Mouse (Mus musculus) G1E (cell line): Measurements from ENCODE around the gene Ttll3. TPM values are rescaled to one million over a fixed set of nuclear protein-coding genes. Genes with fewer than 3 reads are reported as not detected.

Source experiments
- ATAC-seq: 2 replicates; pipeline ENCODE4 v1.8.0; 2016; ENCODE audit warnings: mild to moderate bottlenecking; ENCODE audit not compliant: insufficient number of reproducible peaks, poor library complexity, low FRiP score, severe bottlenecking; ENCODE audit errors: extremely low read depth
- DNase-seq: peaks from one replicate; pipeline ENCODE4 v3.0.0; 2012; ENCODE audit warnings: low spot score
- H3K27me3 ChIP-seq: 2 replicates; pipeline ENCODE4 v1.6.1; 2012; ENCODE audit warnings: mild to moderate bottlenecking, low read length, inconsistent platforms; ENCODE audit not compliant: insufficient read depth
- H3K36me3 ChIP-seq: replicated peaks from 2 replicates; pipeline ENCODE3; 2012; ENCODE audit warnings: mild to moderate bottlenecking, inconsistent platforms
- H3K4me1 ChIP-seq: 2 replicates; pipeline ENCODE4 v1.6.1; 2012; ENCODE audit warnings: low read depth, low read length, inconsistent platforms, mixed read lengths; ENCODE audit not compliant: insufficient read depth
- H3K4me3 ChIP-seq: 2 replicates; pipeline ENCODE4 v1.5.1; 2012; ENCODE audit warnings: low read depth, mild to moderate bottlenecking, inconsistent platforms, low read length, moderate library complexity, mixed read lengths
- H3K9me3 ChIP-seq: replicated peaks from 2 replicates; pipeline ENCODE4 v1.6.1; 2012; ENCODE audit warnings: inconsistent platforms
- CTCF ChIP-seq: IDR thresholded peaks from 2 replicates; pipeline ENCODE4 v1.5.1; 2012; ENCODE audit warnings: low read depth, low read length, inconsistent platforms, mixed read lengths
- GATA1 ChIP-seq: IDR thresholded peaks from 2 replicates; pipeline ENCODE4 v1.6.1; 2012; ENCODE audit warnings: borderline replicate concordance, low read length, inconsistent platforms, mixed read lengths
- GATA2 ChIP-seq: IDR thresholded peaks from 2 replicates; pipeline ENCODE4 v1.6.1; 2012; ENCODE audit warnings: low read depth, low read length, inconsistent platforms, borderline replicate concordance
- POLR2AphosphoS5 ChIP-seq: IDR thresholded peaks from 2 replicates; pipeline ENCODE4 v1.6.1; 2012; ENCODE audit warnings: low read depth, low read length, inconsistent platforms; ENCODE audit not compliant: insufficient replicate concordance
- TAL1 ChIP-seq: conservative IDR thresholded peaks from 2 replicates; pipeline ENCODE4 v1.6.1; 2012; ENCODE audit warnings: low read depth, low read length, inconsistent platforms, mixed read lengths
- polyA plus RNA-seq: library from polyadenylated mRNA; stranded (reverse); fragments of >175 nt; gene quantifications from 2 replicates; pipeline ENCODE4 v1.2.3, GENCODE M21; 2012
- total RNA-seq, 2 experiments: library from RNA; stranded (forward) in 1 of 2; stranded (reverse) in 1 of 2; fragments of 200-1000 nt in 1 of 2; fragments of >200 nt in 1 of 2; fragmentation: Nextera tagmentation in 1 of 2; gene quantifications; 2 replicates each; pipeline ENCODE4 v1.2.3; 2014 to 2017

Ttll3 gene
- total and polyA plus RNA-seq, 3 experiments, result 15.1 to 47.6 (median 20.5) TPM

- H3K4me1 ChIP-seq, result peaks cover 17% of the 10 kb centered on the region; the same call in 1 of the 2 replicates
- peaks cover 10% of the 10 kb centered on the region for H3K27me3 ChIP-seq
- peaks cover 20% of the 10 kb centered on the region for H3K36me3 ChIP-seq
- TF ChIP-seq CTCF, result no peak
- no peak for TF ChIP-seq GATA1
- TF ChIP-seq TAL1, result no peak
- no peak for TF ChIP-seq GATA2
- no peak for TF ChIP-seq POLR2AphosphoS5
- peak overlapping the region; percentile 77; the same call in 1 of the 2 replicates for H3K4me3 ChIP-seq
- ATAC-seq (no peak), DNase-seq (no peak)
- no peaks in the 10 kb centered on the region for H3K9me3 ChIP-seq
These were observed 53.0 kb downstream of the Ttll3 start for GRCm38 (mm10) chr6:113442087-113442441.

- peaks cover 7% of the 10 kb centered on the region; the same call in 1 of the 2 replicates for H3K27me3 ChIP-seq
- peaks cover 17% of the 10 kb centered on the region; the same call in 1 of the 2 replicates for H3K4me1 ChIP-seq
- H3K4me3 ChIP-seq, result peak within 1 kb of the TSS; percentile 77
- peak; percentile 82 for ATAC-seq
- peak; percentile 69 for DNase-seq
- no peaks in the 10 kb centered on the region for H3K9me3 ChIP-seq
- TF ChIP-seq GATA2, result no peak
- no peak for TF ChIP-seq CTCF
- TF ChIP-seq TAL1, result no peak
- TF ChIP-seq POLR2AphosphoS5, result no peak
- TF ChIP-seq GATA1, result no peak
- peaks cover 25% of the 10 kb centered on the region for H3K36me3 ChIP-seq
These were observed 53.5 kb downstream of the Ttll3 start, which contains the start of gene Jagn1 for GRCm38 (mm10) chr6:113442442-113443090. TSS of gene Jagn1 (plus strand) at chr6:113442569.

GRCm38 (mm10) chr6:113443091-113443490 is 54.0 kb downstream of the Ttll3 start:
- H3K4me1 ChIP-seq, result peaks cover 17% of the 10 kb centered on the region; the same call in 1 of the 2 replicates
- H3K36me3 ChIP-seq, result peaks cover 30% of the 10 kb centered on the region
- H3K27me3 ChIP-seq, result peaks cover 7% of the 10 kb centered on the region; the same call in 1 of the 2 replicates
- no peaks in the 10 kb centered on the region for H3K9me3 ChIP-seq
- peak overlapping the region; percentile 77 for H3K4me3 ChIP-seq
- no peak for DNase-seq
- TF ChIP-seq GATA2, result no peak
- TF ChIP-seq CTCF, result no peak
- TF ChIP-seq POLR2AphosphoS5, result no peak
- no peak for TF ChIP-seq GATA1
- TF ChIP-seq TAL1, result no peak
- no peak for ATAC-seq

GRCm38 (mm10) chr6:113444207-113444965 is 55.3 kb downstream of the Ttll3 start:
- TF ChIP-seq CTCF (no peak), TAL1 (no peak), POLR2AphosphoS5 (no peak), GATA1 (no peak), GATA2 (no peak)
- no peaks in the 10 kb centered on the region for H3K9me3 ChIP-seq
- H3K36me3 ChIP-seq, result peaks cover 38% of the 10 kb centered on the region
- no peak overlapping the region for H3K4me3 ChIP-seq
- ATAC-seq (no peak), DNase-seq (no peak)
- H3K4me1 ChIP-seq, result peaks cover 17% of the 10 kb centered on the region; the same call in 1 of the 2 replicates
- H3K27me3 ChIP-seq, result peaks cover 4% of the 10 kb centered on the region; the same call in 1 of the 2 replicates

- Histone ChIP-seq H3K4me1 (peaks cover 8% of the 10 kb centered on the region; the same call in 1 of the 2 replicates), H3K27me3 (peaks cover 7% of the 10 kb centered on the region), H3K9me3 (no peaks in the 10 kb centered on the region), H3K4me3 (no peak overlapping the region), H3K36me3 (peaks cover 38% of the 10 kb centered on the region)
- DNase-seq (no peak), ATAC-seq (no peak)
- TF ChIP-seq GATA2, result no peak
- TF ChIP-seq CTCF, result no peak
These were observed 58.6 kb downstream of the Ttll3 start for GRCm38 (mm10) chr6:113447639-113448038.

GRCm38 (mm10) chr6:113451839-113452238 is 62.8 kb downstream of the Ttll3 start:
- H3K27me3 ChIP-seq, result peaks cover 14% of the 10 kb centered on the region
- TF ChIP-seq CTCF (no peak), GATA1 (no peak), POLR2AphosphoS5 (no peak), GATA2 (no peak), TAL1 (no peak)
- no peaks in the 10 kb centered on the region for H3K4me1 ChIP-seq
- H3K36me3 ChIP-seq, result peaks cover 21% of the 10 kb centered on the region
- ATAC-seq, result no peak
- H3K9me3 ChIP-seq, result no peaks in the 10 kb centered on the region
- DNase-seq, result no peak
- H3K4me3 ChIP-seq, result no peak overlapping the region
